In the genomic region with DNA sequence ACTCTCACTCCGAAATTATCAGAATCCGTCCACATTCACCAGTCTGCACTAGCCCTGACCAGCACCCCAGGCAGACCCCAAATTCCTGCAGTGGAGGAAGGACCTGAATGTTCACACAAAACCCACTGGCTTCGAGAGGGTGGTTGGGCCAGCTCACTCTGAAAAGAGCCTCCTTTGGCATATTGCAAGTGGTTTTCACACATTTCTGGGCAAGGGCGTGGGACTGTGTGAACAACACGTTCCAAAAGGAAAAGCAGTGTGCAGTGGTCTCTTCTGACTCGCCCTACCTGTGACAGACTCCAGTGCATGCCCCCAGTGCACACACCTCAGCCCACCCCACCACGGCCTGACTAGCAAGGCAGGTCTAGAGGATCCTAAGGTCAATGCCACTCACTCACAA, we compare ENCODE assay signal across 20 mouse cellular contexts. TPM values are rescaled to one million over a fixed set of nuclear protein-coding genes. Genes with fewer than 3 reads are reported as not detected.
A peak's percentile ranks its signal among the peaks of the same experiment; 100 is the strongest.
DNase-seq lines count a peak whose midpoint lies in the region; ATAC-seq lines count a peak whose summit lies in the region.
"Had no signal": no experiment of that assay in that cellular context is flagged by ENCODE, and none has a peak within 500 bp of the region (broad histone marks: within the 10 kb centered on the region; RNA-seq: fewer than 3 reads in every experiment).

No protein-coding gene starts in this region.

- no peak overlapping the region; the same call in 1 of the 2 replicates for H3K9ac ChIP-seq in heart, embryonic 11.5 days (ENCODE audit: low read depth, low read length)
- no peak overlapping the region for H3K9ac ChIP-seq in hindbrain, embryonic 12.5 days
- H3K9ac ChIP-seq in stomach, embryonic 15.5 days = no peak overlapping the region
- H3K9ac ChIP-seq: embryonic facial prominence, embryonic 15.5 days; forebrain, embryonic 15.5 days; hindbrain, embryonic 14.5 days; midbrain, embryonic 15.5 days had no signal

- DNase-seq in heart, postnatal 10 days = no peak
- DNase-seq in hindbrain, embryonic 10.5 days (ENCODE audit: low spot score) = no peak
- peak; percentile 44 for DNase-seq in right cerebral cortex, adult 18-20 months
- DNase-seq in right cerebral cortex, adult 2 months (ENCODE audit: low spot score in 2 of 2) = no peak
- DNase-seq in thymus, adult 18-20 months = no peak
- DNase-seq: adrenal gland, postnatal 25 days; cerebellum, adult 9-10 months; gastrocnemius, postnatal 14 days; kidney, adult 2 months; kidney, postnatal 14 days; liver; thymus, postnatal 4 days had no signal

- no peaks in the 10 kb centered on the region for H3K27me3 ChIP-seq in heart, embryonic 11.5 days (ENCODE audit: control insufficient read depth, insufficient read depth, low read length)
- no peaks in the 10 kb centered on the region for H3K27me3 ChIP-seq in hindbrain, embryonic 10.5 days (ENCODE audit: insufficient read depth, poor library complexity, severe bottlenecking)
- H3K27me3 ChIP-seq in hindbrain, embryonic 12.5 days = no peaks in the 10 kb centered on the region
- H3K27me3 ChIP-seq in stomach, embryonic 15.5 days (replicated peaks) = no peaks in the 10 kb centered on the region
- H3K27me3 ChIP-seq: embryonic facial prominence, embryonic 15.5 days; forebrain, embryonic 15.5 days; midbrain, embryonic 15.5 days had no signal

- H3K4me1 ChIP-seq in heart, embryonic 11.5 days (ENCODE audit: control insufficient read depth, insufficient read depth, low read length) = peaks cover 74% of the 10 kb centered on the region
- peaks cover 56% of the 10 kb centered on the region for H3K4me1 ChIP-seq in hindbrain, embryonic 10.5 days (replicated peaks)
- H3K4me1 ChIP-seq in hindbrain, embryonic 12.5 days = peaks cover 7% of the 10 kb centered on the region
- H3K4me1 ChIP-seq in stomach, embryonic 15.5 days = peaks cover 49% of the 10 kb centered on the region

- intact Hi-C loops in heart, postnatal 10 days (cut with DNase I) = no loop called here

- no peak overlapping the region for H3K4me3 ChIP-seq in heart, embryonic 11.5 days (ENCODE audit: low read depth, low read length)
- no peak overlapping the region for H3K4me3 ChIP-seq in hindbrain, embryonic 10.5 days
- no peak overlapping the region for H3K4me3 ChIP-seq in hindbrain, embryonic 12.5 days
- no peak overlapping the region for H3K4me3 ChIP-seq in stomach, embryonic 15.5 days (replicated peaks)
- H3K4me3 ChIP-seq: embryonic facial prominence, embryonic 15.5 days; forebrain, embryonic 15.5 days; limb, embryonic 10.5 days; midbrain, embryonic 15.5 days had no signal

- ATAC-seq in heart, embryonic 11.5 days (replicated peaks; ENCODE audit: insufficient number of reproducible peaks, low FRiP score, low TSS enrichment) = no peak
- ATAC-seq in hindbrain, embryonic 12.5 days (ENCODE audit: low FRiP score) = no peak
- ATAC-seq in stomach, embryonic 15.5 days (ENCODE audit: insufficient read depth, low FRiP score, low read depth) = no peak
- ATAC-seq: forebrain, embryonic 15.5 days; midbrain, embryonic 15.5 days had no signal

- peak overlapping the region; percentile 79 for H3K27ac ChIP-seq in heart, embryonic 11.5 days (ENCODE audit: low read depth, low read length)
- H3K27ac ChIP-seq in hindbrain, embryonic 10.5 days = peak overlapping the region; percentile 31; the same call in 1 of the 2 replicates
- H3K27ac ChIP-seq in hindbrain, embryonic 12.5 days = no peak overlapping the region
- H3K27ac ChIP-seq in stomach, embryonic 15.5 days = peak overlapping the region; percentile 45; the same call in 1 of the 2 replicates
- H3K27ac ChIP-seq: embryonic facial prominence, embryonic 15.5 days; forebrain, embryonic 15.5 days; hindbrain, embryonic 14.5 days; limb, embryonic 10.5 days; midbrain, embryonic 15.5 days had no signal

- no peak overlapping the region for H3K4me2 ChIP-seq in heart, embryonic 11.5 days
- no peak overlapping the region for H3K4me2 ChIP-seq in hindbrain, embryonic 12.5 days (replicated peaks)
- no peak overlapping the region for H3K4me2 ChIP-seq in stomach, embryonic 15.5 days
- H3K4me2 ChIP-seq: embryonic facial prominence, embryonic 15.5 days; forebrain, embryonic 15.5 days; hindbrain, embryonic 14.5 days; midbrain, embryonic 15.5 days had no signal

- H3K9me3 ChIP-seq in heart, embryonic 11.5 days (replicated peaks; ENCODE audit: control insufficient read depth, low read length) = no peaks in the 10 kb centered on the region
- no peaks in the 10 kb centered on the region for H3K9me3 ChIP-seq in hindbrain, embryonic 10.5 days
- no peaks in the 10 kb centered on the region for H3K9me3 ChIP-seq in hindbrain, embryonic 12.5 days (replicated peaks)
- no peaks in the 10 kb centered on the region for H3K9me3 ChIP-seq in stomach, embryonic 15.5 days
- H3K9me3 ChIP-seq: embryonic facial prominence, embryonic 15.5 days; forebrain, embryonic 15.5 days; limb, embryonic 10.5 days; midbrain, embryonic 15.5 days had no signal

- no peaks in the 10 kb centered on the region for H3K36me3 ChIP-seq in heart, embryonic 11.5 days (ENCODE audit: control insufficient read depth, insufficient read depth, low read length)
- H3K36me3 ChIP-seq in hindbrain, embryonic 10.5 days = peaks cover 41% of the 10 kb centered on the region
- no peaks in the 10 kb centered on the region for H3K36me3 ChIP-seq in hindbrain, embryonic 12.5 days
- no peaks in the 10 kb centered on the region for H3K36me3 ChIP-seq in stomach, embryonic 15.5 days
- H3K36me3 ChIP-seq: embryonic facial prominence, embryonic 15.5 days; forebrain, embryonic 15.5 days; midbrain, embryonic 15.5 days had no signal

- 83% methylated on average over 7 of the region's 7 CpGs for WGBS in heart, embryonic 11.5 days (ENCODE audit: insufficient replicate concordance)
- 94% methylated on average over 7 of the region's 7 CpGs for WGBS in hindbrain, embryonic 10.5 days
- 91% methylated on average over 7 of the region's 7 CpGs for WGBS in hindbrain, embryonic 12.5 days
- WGBS in stomach, embryonic 15.5 days = 84% methylated on average over 7 of the region's 7 CpGs

RNA-seq across cellular contexts. Expression of gene Smad3, which starts 35.4 kb away (rescaled TPM):
- 9.7 and 11.4 TPM in 2 replicates for polyA plus RNA-seq in heart, embryonic 11.5 days (2014; fragmentation: Nextera tagmentation; extraction: Ambion mirVana)
- total RNA-seq in heart, postnatal 10 days (2021) = 10 to 100 TPM; 17.0 to 22.6 TPM
- polyA plus RNA-seq in hindbrain, embryonic 10.5 days (2016; fragmentation: Nextera tagmentation; extraction: Ambion mirVana) = 24.2 TPM in 2 replicates
- 24.1 and 25.4 TPM in 2 replicates for polyA plus RNA-seq in hindbrain, embryonic 12.5 days (2016; fragmentation: Nextera tagmentation; extraction: Ambion mirVana)
- polyA plus RNA-seq in stomach, embryonic 15.5 days (2015; fragmentation: Nextera tagmentation; extraction: Ambion mirVana) = 17.5 and 19.6 TPM in 2 replicates
